In the genomic region with DNA sequence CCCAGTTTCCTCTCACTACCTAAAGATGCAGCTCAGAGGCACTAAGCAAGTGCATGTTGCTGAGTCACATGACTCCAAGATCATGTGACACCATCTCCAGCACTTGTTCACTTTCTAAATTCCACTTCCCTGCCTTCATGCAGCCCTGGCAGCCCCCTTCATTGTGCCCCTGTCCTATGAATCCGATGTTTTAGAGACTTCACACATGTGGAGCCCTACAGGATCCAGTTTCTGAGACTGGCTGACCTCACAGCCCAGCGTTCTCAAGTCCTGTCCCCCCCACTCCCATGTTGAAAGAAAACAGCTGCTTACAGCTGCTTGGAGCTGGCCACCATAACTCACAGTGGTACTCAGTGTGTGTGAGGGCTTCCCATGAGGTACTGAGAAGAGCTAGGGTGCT, we compare ENCODE assay signal across 8 mouse cellular contexts. TPM values are rescaled to one million over a fixed set of nuclear protein-coding genes. Genes with fewer than 3 reads are reported as not detected.
A peak's percentile ranks its signal among the peaks of the same experiment; 100 is the strongest.
DNase-seq lines count a peak whose midpoint lies in the region; ATAC-seq and TF ChIP-seq lines count a peak whose summit lies in the region.

No protein-coding gene starts in this region.

- H3K9me3 ChIP-seq in heart, embryonic 15.5 days (replicated peaks): no peaks in the 10 kb centered on the region
- no peaks in the 10 kb centered on the region for H3K9me3 ChIP-seq in stomach, postnatal 0 days (ENCODE audit: control insufficient read depth, low read length)

- peak overlapping the region; percentile 43 for H3K27ac ChIP-seq in heart, embryonic 15.5 days
- H3K27ac ChIP-seq in stomach, postnatal 0 days (replicated peaks): peak overlapping the region; percentile 74

- H3K36me3 ChIP-seq in heart, embryonic 15.5 days: no peaks in the 10 kb centered on the region
- H3K36me3 ChIP-seq in stomach, postnatal 0 days (ENCODE audit: control insufficient read depth, insufficient read depth, low read length): no peaks in the 10 kb centered on the region

- H3K27me3 ChIP-seq in heart, embryonic 15.5 days: no peaks in the 10 kb centered on the region
- no peaks in the 10 kb centered on the region for H3K27me3 ChIP-seq in stomach, postnatal 0 days (ENCODE audit: control insufficient read depth, insufficient read depth, low read length)

- H3K4me2 ChIP-seq in heart, embryonic 15.5 days: no peak overlapping the region
- H3K4me2 ChIP-seq in stomach, postnatal 0 days (replicated peaks; ENCODE audit: low read depth): 0 out of 2 replicates have a peak overlapping the region, but pooled peaks have one; percentile 12

- no peak for TF ChIP-seq CTCF in stomach, postnatal 0 days (IDR thresholded peaks at IDR 0.05; ENCODE audit: low read depth)

- H3K4me1 ChIP-seq in heart, embryonic 15.5 days (replicated peaks): peaks cover 37% of the 10 kb centered on the region
- 0 out of 2 replicates have a peak, but pooled peaks cover 3% of the 10 kb centered on the region for H3K4me1 ChIP-seq in stomach, postnatal 0 days (replicated peaks; ENCODE audit: control insufficient read depth, insufficient read depth)

- no peak overlapping the region for H3K4me3 ChIP-seq in heart, embryonic 15.5 days
- no peak overlapping the region for H3K4me3 ChIP-seq in stomach, postnatal 0 days (ENCODE audit: low read depth, low read length)

- H3K9ac ChIP-seq in heart, embryonic 15.5 days: no peak overlapping the region
- H3K9ac ChIP-seq in stomach, postnatal 0 days (ENCODE audit: low read length): no peak overlapping the region

- no peak for TF ChIP-seq EP300 in stomach, postnatal 0 days (optimal IDR thresholded peaks at IDR 0.05)

- DNase-seq in urinary bladder, postnatal 14 days (ENCODE audit: low spot score): peak; percentile 31
- no peak for DNase-seq in urinary bladder, adult 2 months (ENCODE audit: low spot score)
- DNase-seq in kidney, postnatal 25 days: peak; percentile 40 to 55
- DNase-seq in stomach, postnatal 0 days (ENCODE audit: low spot score): no peak
- no peak for DNase-seq in spleen, postnatal 10 days (ENCODE audit: low spot score in 2 of 2)
- DNase-seq in cerebellum, postnatal 25 days: no peak
- no peak for DNase-seq in retina, embryonic 14.5 days (ENCODE audit: low spot score)

- ATAC-seq in heart, embryonic 15.5 days (replicated peaks; ENCODE audit: insufficient number of reproducible peaks, insufficient read depth, low FRiP score, low read depth): no peak
- peak; percentile 84 for ATAC-seq in stomach, postnatal 0 days (ENCODE audit: low FRiP score, low TSS enrichment)

- 49% methylated on average over 2 of the region's 2 CpGs for WGBS in heart, embryonic 15.5 days
- WGBS in stomach, postnatal 0 days: 35% methylated on average over 2 of the region's 2 CpGs

RNA-seq across cellular contexts. Expression of a gene that starts 15.2 kb away (rescaled TPM):
- 96.5 and 122 TPM in 2 replicates for polyA plus RNA-seq in urinary bladder, adult 2 months (2012; rRNA removed)
- polyA plus RNA-seq in heart, embryonic 15.5 days (2015; fragmentation: Nextera tagmentation; extraction: Ambion mirVana): 105 and 126 TPM in 2 replicates
- 55.7 and 56.7 TPM in 2 replicates for polyA plus RNA-seq in stomach, postnatal 0 days (2015; fragmentation: Nextera tagmentation; extraction: Ambion mirVana)

RNA-seq across cellular contexts. Expression of a gene that starts 30.4 kb away (rescaled TPM):
- 47.1 and 50.6 TPM in 2 replicates for polyA plus RNA-seq in urinary bladder, adult 2 months (2012; rRNA removed)
- 41.3 and 41.5 TPM in 2 replicates for polyA plus RNA-seq in heart, embryonic 15.5 days (2015; fragmentation: Nextera tagmentation; extraction: Ambion mirVana)
- polyA plus RNA-seq in stomach, postnatal 0 days (2015; fragmentation: Nextera tagmentation; extraction: Ambion mirVana): 41.8 and 42.8 TPM in 2 replicates

RNA-seq across cellular contexts. Expression of a gene that starts 30.4 kb away (rescaled TPM):
- polyA plus RNA-seq in urinary bladder, adult 2 months (2012; rRNA removed): 30.4 and 32.8 TPM in 2 replicates
- polyA plus RNA-seq in heart, embryonic 15.5 days (2015; fragmentation: Nextera tagmentation; extraction: Ambion mirVana): 36.2 and 39.9 TPM in 2 replicates
- polyA plus RNA-seq in stomach, postnatal 0 days (2015; fragmentation: Nextera tagmentation; extraction: Ambion mirVana): 34.9 and 36.9 TPM in 2 replicates

Comparison
In these comparisons a context has a peak if more than half of its experiments do, and no peak if none do; other contexts are left out.
1. DNase-seq: peak in urinary bladder, postnatal 14 days (single experiment) and kidney, postnatal 25 days (2 of 2); none in urinary bladder, adult 2 months (single experiment), stomach, postnatal 0 days (single experiment), spleen, postnatal 10 days (0 of 2), cerebellum, postnatal 25 days (0 of 2) and retina, embryonic 14.5 days (single experiment).